Mouse (Mus musculus) testis, adult 2 months (tissue): Measurements from ENCODE around the gene Mapk1ip1. TPM values are rescaled to one million over a fixed set of nuclear protein-coding genes. Genes with fewer than 3 reads are reported as not detected.
A peak's percentile ranks its signal among the peaks of the same experiment; 100 is the strongest.

ENCODE experiments used
- H3K27ac ChIP-seq: fragments of 200-500 bp; 2 replicates; pipeline ENCODE4 v1.5.1; 2012; ENCODE audit warnings: low read depth, low read length; ENCODE audit not compliant: control insufficient read depth, insufficient read depth
- H3K27me3 ChIP-seq: fragments of 200-500 bp; 2 replicates; pipeline ENCODE4 v1.6.1; 2012; ENCODE audit warnings: mild to moderate bottlenecking, low read length, moderate library complexity; ENCODE audit not compliant: control insufficient read depth, insufficient read depth
- H3K36me3 ChIP-seq: fragments of 200-500 bp; 2 replicates; pipeline ENCODE4 v1.6.1; 2012; ENCODE audit warnings: mild to moderate bottlenecking, low read length; ENCODE audit not compliant: control insufficient read depth, insufficient read depth
- H3K4me1 ChIP-seq: fragments of 200-500 bp; 2 replicates; pipeline ENCODE4 v1.6.1; 2012; ENCODE audit warnings: low read length; ENCODE audit not compliant: control insufficient read depth, insufficient read depth
- H3K4me3 ChIP-seq: fragments of 200-500 bp; 2 replicates; pipeline ENCODE4 v1.5.1; 2012; ENCODE audit warnings: low read depth, mild to moderate bottlenecking, low read length, moderate library complexity, mixed read lengths; ENCODE audit not compliant: control insufficient read depth
- CTCF ChIP-seq: fragments of 200-500 bp; IDR thresholded peaks from 2 replicates; pipeline ENCODE4 v1.5.1; 2012; ENCODE audit warnings: low read depth, mild to moderate bottlenecking, inconsistent platforms, low read length, moderate library complexity; ENCODE audit not compliant: control insufficient read depth, insufficient read depth, insufficient replicate concordance
- POLR2A ChIP-seq: fragments of 200-500 bp; IDR thresholded peaks from 2 replicates; pipeline ENCODE4 v1.6.1; 2012; ENCODE audit warnings: low read depth, mild to moderate bottlenecking, inconsistent platforms, low read length, moderate library complexity; ENCODE audit not compliant: control insufficient read depth
- polyA plus RNA-seq: library from polyadenylated mRNA; depleted of rRNA; stranded (reverse); fragments of >200 nt; gene quantifications from 2 replicates; pipeline ENCODE4 v1.2.3, GENCODE M21; 2012

Mapk1ip1 gene
- polyA plus RNA-seq, 1 experiment, result 24.5 TPM

- Histone ChIP-seq H3K4me3 (peak overlapping the region; percentile 93), H3K27me3 (no peaks in the 10 kb centered on the region), H3K4me1 (peaks cover 9% of the 10 kb centered on the region), H3K27ac (peak overlapping the region; percentile 22), H3K36me3 (peaks cover 1% of the 10 kb centered on the region; the same call in 1 of the 2 replicates)
- no peak for TF ChIP-seq CTCF
- TF ChIP-seq POLR2A, result no peak
Measured at GRCm38 (mm10) chr7:138847316-138848027, 1.4 kb upstream of the Mapk1ip1 start.

- no peak for TF ChIP-seq POLR2A
- TF ChIP-seq CTCF, result no peak
- H3K4me1 ChIP-seq, result peaks cover 9% of the 10 kb centered on the region
- peak overlapping the region; percentile 93 for H3K4me3 ChIP-seq
- peaks cover 1% of the 10 kb centered on the region; the same call in 1 of the 2 replicates for H3K36me3 ChIP-seq
- no peaks in the 10 kb centered on the region for H3K27me3 ChIP-seq
- H3K27ac ChIP-seq, result peak overlapping the region; percentile 79
Measured at GRCm38 (mm10) chr7:138846502-138846991, 474 bp upstream of the Mapk1ip1 start.

- no peaks in the 10 kb centered on the region for H3K27me3 ChIP-seq
- H3K4me3 ChIP-seq, result no peak overlapping the region
- peaks cover 9% of the 10 kb centered on the region for H3K4me1 ChIP-seq
- H3K27ac ChIP-seq, result peak overlapping the region; percentile 3; the same call in 1 of the 2 replicates
- TF ChIP-seq CTCF (no peak), POLR2A (no peak)
- H3K36me3 ChIP-seq, result peaks cover 1% of the 10 kb centered on the region; the same call in 1 of the 2 replicates
Measured at GRCm38 (mm10) chr7:138845111-138845510, 962 bp downstream of the Mapk1ip1 start.

- Histone ChIP-seq H3K27ac (no peak overlapping the region), H3K27me3 (no peaks in the 10 kb centered on the region), H3K36me3 (peaks cover 1% of the 10 kb centered on the region; the same call in 1 of the 2 replicates), H3K4me3 (no peak overlapping the region), H3K4me1 (peaks cover 9% of the 10 kb centered on the region)
- TF ChIP-seq POLR2A (no peak), CTCF (no peak)
Measured at GRCm38 (mm10) chr7:138843421-138843820, 2.7 kb downstream of the Mapk1ip1 start.

DNA sequence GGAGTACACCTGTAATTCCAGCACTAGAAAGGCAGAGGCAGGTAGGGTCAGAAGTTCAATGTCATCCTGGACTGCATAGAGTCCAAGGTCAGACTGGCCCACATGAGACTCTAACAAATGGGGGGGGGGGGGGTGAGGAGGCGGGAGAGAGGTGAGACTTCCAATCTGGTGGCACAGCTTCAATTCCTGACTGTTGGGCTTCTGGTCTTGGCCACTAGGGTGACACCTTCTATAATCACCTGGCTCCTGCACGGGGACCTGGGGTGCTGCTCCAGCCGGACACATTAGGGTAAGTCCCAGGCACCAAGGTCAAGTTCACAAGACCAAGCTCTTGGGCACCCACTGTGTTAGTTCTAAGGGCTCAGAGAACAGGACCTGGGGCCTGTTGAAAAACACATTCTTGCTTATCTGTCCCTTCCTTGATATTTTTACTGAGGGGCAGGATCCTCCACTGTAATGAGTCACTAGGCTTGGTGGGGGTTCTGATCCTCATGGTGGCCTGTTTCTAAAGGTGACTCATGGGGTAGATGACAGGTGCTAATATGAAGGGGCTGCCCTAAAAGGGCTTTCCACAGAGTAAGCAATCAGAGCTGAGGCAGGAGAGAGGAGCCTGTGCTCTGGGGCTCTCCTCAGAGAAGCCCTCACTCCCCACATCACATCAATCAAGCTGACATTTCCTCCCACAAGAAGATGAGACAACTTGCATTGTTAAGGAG, 4.5 kb downstream of the Mapk1ip1 start:
- Histone ChIP-seq H3K4me3 (no peak overlapping the region), H3K27me3 (no peaks in the 10 kb centered on the region), H3K27ac (no peak overlapping the region), H3K4me1 (peaks cover 5% of the 10 kb centered on the region; the same call in 1 of the 2 replicates), H3K36me3 (no peaks in the 10 kb centered on the region; the same call in 1 of the 2 replicates)
- TF ChIP-seq POLR2A (no peak), CTCF (no peak)

- TF ChIP-seq CTCF, result peak; percentile 39; the same call in 1 of the 2 replicates
- TF ChIP-seq POLR2A, result no peak
- Histone ChIP-seq H3K4me1 (peaks cover 5% of the 10 kb centered on the region; the same call in 1 of the 2 replicates), H3K36me3 (no peaks in the 10 kb centered on the region; the same call in 1 of the 2 replicates), H3K27ac (no peak overlapping the region), H3K4me3 (no peak overlapping the region), H3K27me3 (no peaks in the 10 kb centered on the region)
Measured at GRCm38 (mm10) chr7:138840594-138841021, 5.5 kb downstream of the Mapk1ip1 start.

DNA sequence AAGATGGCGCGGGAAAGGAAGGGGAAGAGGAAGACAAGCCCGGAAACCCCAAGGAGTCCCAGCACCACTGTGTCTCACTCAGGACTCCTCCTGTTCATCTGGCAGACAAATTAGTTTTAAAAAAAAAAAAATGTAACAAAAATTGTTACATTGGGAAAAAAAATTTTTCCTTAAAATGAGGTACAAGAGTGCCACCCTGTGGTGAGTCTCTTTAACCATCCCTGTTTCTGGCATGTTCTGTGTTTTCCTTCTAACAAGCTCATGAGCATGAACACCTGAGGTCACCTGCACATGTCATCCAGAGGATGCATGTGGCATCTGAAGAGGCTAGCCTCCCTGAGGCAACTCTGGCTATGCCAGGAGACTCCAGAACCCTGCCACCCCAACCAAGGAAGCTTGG, 11.0 kb downstream of the Mapk1ip1 start:
- Histone ChIP-seq H3K27ac (no peak overlapping the region), H3K36me3 (no peaks in the 10 kb centered on the region; the same call in 1 of the 2 replicates), H3K4me3 (no peak overlapping the region), H3K4me1 (no peaks in the 10 kb centered on the region), H3K27me3 (no peaks in the 10 kb centered on the region)
- TF ChIP-seq POLR2A, result no peak
- TF ChIP-seq CTCF, result no peak
